Comparison of ENCODE assay signal across 8 mouse cellular contexts in genomic region chr7:82866486-82867270, GRCm38 (mm10). TPM values are rescaled to one million over a fixed set of nuclear protein-coding genes. Genes with fewer than 3 reads are reported as not detected.
DNase-seq lines count a peak whose midpoint lies in the region; ATAC-seq and TF ChIP-seq lines count a peak whose summit lies in the region.

No protein-coding gene starts in this region.

- peak in 1 of 2 experiments; percentile 35; a peak in 1 of 4 replicates for TF ChIP-seq CTCF in CH12.LX (conservative IDR thresholded peaks at IDR 0.05 in 1 of 2, IDR thresholded peaks at IDR 0.05 in 1 of 2; ENCODE audit: low read depth in 2 of 2, low read length in 2 of 2)

- peaks cover 14% of the 10 kb centered on the region for H3K9me3 ChIP-seq in CH12.LX (replicated peaks; ENCODE audit: low read length)
- H3K9me3 ChIP-seq in forebrain, embryonic 10.5 days: no peaks in the 10 kb centered on the region
- H3K9me3 ChIP-seq in heart, embryonic 15.5 days (replicated peaks): no peaks in the 10 kb centered on the region
- no peaks in the 10 kb centered on the region for H3K9me3 ChIP-seq in liver, embryonic 15.5 days (replicated peaks)
- no peaks in the 10 kb centered on the region for H3K9me3 ChIP-seq in neural tube, embryonic 11.5 days (ENCODE audit: control insufficient read depth, low read length)
- H3K9me3 ChIP-seq in stomach, embryonic 16.5 days (replicated peaks; ENCODE audit: control insufficient read depth, low read length): no peaks in the 10 kb centered on the region

- H3K79me2 ChIP-seq in CH12.LX (replicated peaks; ENCODE audit: control insufficient read depth, extremely low read depth, insufficient read depth, poor library complexity, severe bottlenecking): no peaks in the 10 kb centered on the region

- TF ChIP-seq RAD21 in CH12.LX (IDR thresholded peaks at IDR 0.05; ENCODE audit: low read depth, low read length): no peak

- dilution Hi-C loops in CH12.LX (cut with MboI; ENCODE audit: extremely low pct_ligation_motif_present, extremely low pct_unique_long_range_greater_than_20kb, low sequenced_read_pairs): no loop called here

- H3K27me3 ChIP-seq in CH12.LX (replicated peaks): peaks cover 5% of the 10 kb centered on the region
- H3K27me3 ChIP-seq in forebrain, embryonic 10.5 days (ENCODE audit: poor library complexity, severe bottlenecking): no peaks in the 10 kb centered on the region
- H3K27me3 ChIP-seq in heart, embryonic 15.5 days: no peaks in the 10 kb centered on the region
- H3K27me3 ChIP-seq in liver, embryonic 15.5 days: peaks cover 72% of the 10 kb centered on the region
- H3K27me3 ChIP-seq in neural tube, embryonic 11.5 days (ENCODE audit: control insufficient read depth, insufficient read depth, low read length): no peaks in the 10 kb centered on the region
- no peaks in the 10 kb centered on the region for H3K27me3 ChIP-seq in stomach, embryonic 16.5 days (ENCODE audit: control insufficient read depth, insufficient read depth, low read length)

- peak overlapping the region; percentile 53 to 77 (median 74) for H3K4me3 ChIP-seq in CH12.LX (replicated peaks in 1 of 3; ENCODE audit: low read depth in 2 of 3, low read length in 2 of 3, poor library complexity in 1 of 3)
- H3K4me3 ChIP-seq in forebrain, embryonic 10.5 days: peak overlapping the region; percentile 99
- H3K4me3 ChIP-seq in heart, embryonic 15.5 days: peak overlapping the region; percentile 95
- H3K4me3 ChIP-seq in liver, embryonic 15.5 days (replicated peaks): peak overlapping the region; percentile 64
- H3K4me3 ChIP-seq in neural tube, embryonic 11.5 days (ENCODE audit: low read depth, low read length): peak overlapping the region; percentile 100
- peak overlapping the region; percentile 86 for H3K4me3 ChIP-seq in stomach, embryonic 16.5 days (replicated peaks; ENCODE audit: low read length)

- peak; percentile 92 for DNase-seq in CH12.LX (ENCODE audit: extremely low read depth)
- peak; percentile 86 for DNase-seq in c-Kit-positive CD71-negative TER-119-negative erythroid progenitor cells, embryonic 14.5 days (ENCODE audit: low read depth)
- peak; percentile 95 for DNase-seq in forebrain, embryonic 10.5 days (ENCODE audit: extremely low spot score, low spot score)
- peak; percentile 94 to 98 for DNase-seq in kidney, postnatal 25 days
- DNase-seq in neural tube, embryonic 11.5 days (ENCODE audit: low spot score): peak; percentile 98

- in situ Hi-C loops in CH12.LX (cut with MboI; ENCODE audit: low pct_ligation_motif_present, low pct_unique_long_range_greater_than_20kb, low sequenced_read_pairs): no loop called here

- peaks cover 2 to 4% of the 10 kb centered on the region in 2 experiments; a peak in 1 of 4 replicates for H3K4me1 ChIP-seq in CH12.LX (ENCODE audit: control insufficient read depth in 1 of 2, insufficient read depth in 2 of 2)
- peaks cover 48% of the 10 kb centered on the region for H3K4me1 ChIP-seq in forebrain, embryonic 10.5 days
- H3K4me1 ChIP-seq in heart, embryonic 15.5 days (replicated peaks): peaks cover 22% of the 10 kb centered on the region
- peaks cover 37% of the 10 kb centered on the region for H3K4me1 ChIP-seq in liver, embryonic 15.5 days (replicated peaks)
- peaks cover 6% of the 10 kb centered on the region; the same call in 1 of the 2 replicates for H3K4me1 ChIP-seq in neural tube, embryonic 11.5 days (ENCODE audit: control insufficient read depth, insufficient read depth, low read length)
- peaks cover 16% of the 10 kb centered on the region for H3K4me1 ChIP-seq in stomach, embryonic 16.5 days (ENCODE audit: control insufficient read depth, insufficient read depth, low read length)

- TF ChIP-seq POLR2A in CH12.LX (IDR thresholded peaks at IDR 0.05; ENCODE audit: low read depth, low read length): no peak

- H3K4me2 ChIP-seq in CH12.LX (ENCODE audit: insufficient read depth, low read depth, poor library complexity, severe bottlenecking): peak overlapping the region; percentile 86
- peak overlapping the region; percentile 92 for H3K4me2 ChIP-seq in heart, embryonic 15.5 days
- H3K4me2 ChIP-seq in liver, embryonic 15.5 days: peak overlapping the region; percentile 90
- H3K4me2 ChIP-seq in neural tube, embryonic 11.5 days (ENCODE audit: low read depth): peak overlapping the region; percentile 64
- peak overlapping the region; percentile 85 for H3K4me2 ChIP-seq in stomach, embryonic 16.5 days (ENCODE audit: low read depth, low read length)

- H3K9ac ChIP-seq in CH12.LX (ENCODE audit: insufficient read depth, low read depth): peak overlapping the region; percentile 49
- H3K9ac ChIP-seq in heart, embryonic 15.5 days: peak overlapping the region; percentile 98
- peak overlapping the region; percentile 54 for H3K9ac ChIP-seq in liver, embryonic 15.5 days
- peak overlapping the region; percentile 100 for H3K9ac ChIP-seq in neural tube, embryonic 11.5 days (ENCODE audit: low read length)
- H3K9ac ChIP-seq in stomach, embryonic 16.5 days (ENCODE audit: low read length): peak overlapping the region; percentile 95

- WGBS in forebrain, embryonic 10.5 days: 1% methylated on average over 61 of the region's 68 CpGs
- under 1% methylated on average over 66 of the region's 68 CpGs for whole genome bisulfite sequencing in heart, embryonic 15.5 days
- under 1% methylated on average over 66 of the region's 68 CpGs for WGBS in liver, embryonic 15.5 days (ENCODE audit: insufficient replicate concordance)
- WGBS in neural tube, embryonic 11.5 days: under 1% methylated on average over 66 of the region's 68 CpGs
- WGBS in stomach, embryonic 16.5 days: under 1% methylated on average over 66 of the region's 68 CpGs

- TF ChIP-seq EP300 in CH12.LX (IDR thresholded peaks at IDR 0.05; ENCODE audit: low read length): no peak

- H3K36me3 ChIP-seq in CH12.LX (replicated peaks in 1 of 2; ENCODE audit: control insufficient read depth in 1 of 2, insufficient read depth in 1 of 2, low read length in 1 of 2): peaks cover 0 to 16% of the 10 kb centered on the region in 2 experiments
- H3K36me3 ChIP-seq in forebrain, embryonic 10.5 days (replicated peaks): peaks cover 30% of the 10 kb centered on the region
- H3K36me3 ChIP-seq in heart, embryonic 15.5 days: no peaks in the 10 kb centered on the region
- H3K36me3 ChIP-seq in liver, embryonic 15.5 days (replicated peaks): no peaks in the 10 kb centered on the region
- H3K36me3 ChIP-seq in neural tube, embryonic 11.5 days (ENCODE audit: control insufficient read depth, insufficient read depth, low read length): peaks cover 9% of the 10 kb centered on the region
- no peaks in the 10 kb centered on the region for H3K36me3 ChIP-seq in stomach, embryonic 16.5 days (ENCODE audit: control insufficient read depth, insufficient read depth, low read length)

- ATAC-seq in heart, embryonic 15.5 days (replicated peaks; ENCODE audit: insufficient number of reproducible peaks, insufficient read depth, low FRiP score, low read depth): peak; percentile 88
- ATAC-seq in liver, embryonic 15.5 days (ENCODE audit: insufficient read depth): peak; percentile 79
- ATAC-seq in neural tube, embryonic 11.5 days (ENCODE audit: insufficient read depth, low FRiP score, low TSS enrichment): peak; percentile 79
- peak; percentile 90 for ATAC-seq in stomach, embryonic 16.5 days (ENCODE audit: insufficient read depth, low FRiP score)

- peak overlapping the region; percentile 8; the same call in 1 of the 2 replicates for H3K27ac ChIP-seq in CH12.LX (ENCODE audit: insufficient read depth, low read depth)
- H3K27ac ChIP-seq in forebrain, embryonic 10.5 days: peak overlapping the region; percentile 100
- H3K27ac ChIP-seq in heart, embryonic 15.5 days: peak overlapping the region; percentile 99
- peak overlapping the region; percentile 75 for H3K27ac ChIP-seq in liver, embryonic 15.5 days (replicated peaks)
- peak overlapping the region; percentile 100 for H3K27ac ChIP-seq in neural tube, embryonic 11.5 days (ENCODE audit: low read depth, low read length)
- H3K27ac ChIP-seq in stomach, embryonic 16.5 days (ENCODE audit: low read length): peak overlapping the region; percentile 98

TF ChIP-seq in CH12.LX, 34 proteins besides CTCF, POLR2A, EP300 and RAD21 (continues in another document):
- TF ChIP-seq E2F4 (IDR thresholded peaks at IDR 0.05; ENCODE audit: insufficient replicate concordance, low read depth, low read length) (no peak), ETS1 (conservative IDR thresholded peaks at IDR 0.05; ENCODE audit: low read depth, low read length) (no peak), CHD1 (IDR thresholded peaks at IDR 0.05; ENCODE audit: low read depth, low read length) (no peak), UBTF (IDR thresholded peaks at IDR 0.05; ENCODE audit: low read depth, low read length) (0 out of 2 replicates have a peak, but pooled peaks have one; percentile 17), HCFC1 (IDR thresholded peaks at IDR 0.05; ENCODE audit: low read depth, low read length) (no peak), ZC3H11A (IDR thresholded peaks at IDR 0.05; ENCODE audit: low read depth, low read length) (no peak), USF2 (conservative IDR thresholded peaks at IDR 0.05; ENCODE audit: low read depth, low read length) (no peak), MYC (IDR thresholded peaks at IDR 0.05; ENCODE audit: low read depth, low read length) (no peak), TBP (conservative IDR thresholded peaks at IDR 0.05; ENCODE audit: low read depth, low read length) (no peak), CHD2 (IDR thresholded peaks at IDR 0.05; ENCODE audit: low read length) (peak; percentile 52; the same call in 1 of the 2 replicates), USF1 (IDR thresholded peaks at IDR 0.05; ENCODE audit: low read depth, low read length) (no peak), SIN3A (IDR thresholded peaks at IDR 0.05; ENCODE audit: low read length) (peak; percentile 0; the same call in 1 of the 2 replicates), BHLHE40 (IDR thresholded peaks at IDR 0.05; ENCODE audit: low read depth, low read length) (no peak), JUND (conservative IDR thresholded peaks at IDR 0.05; ENCODE audit: low read depth, low read length) (no peak), ELF1 (IDR thresholded peaks at IDR 0.05; ENCODE audit: low read depth, low read length) (no peak), GABPA (IDR thresholded peaks at IDR 0.05; ENCODE audit: insufficient replicate concordance, low read depth, low read length) (no peak), TCF12 (IDR thresholded peaks at IDR 0.05; ENCODE audit: low read depth, low read length) (peak; percentile 18; the same call in 1 of the 2 replicates)

RNA-seq across cellular contexts. Expression of gene Mex3b, which starts 0.5 kb away (rescaled TPM):
- total RNA-seq in CH12.LX (2012; rRNA removed) (0.50 and 0.59 TPM in 2 replicates), CH12.LX (2014; rRNA removed) (1.9 and 2.1 TPM in 2 replicates)
- polyA plus RNA-seq in CH12.LX (2012; ENCODE audit: insufficient read length, low read depth): 2.3 and 2.5 TPM in 2 replicates
- 23.8 and 24.2 TPM in 2 replicates for polyA plus RNA-seq in forebrain, embryonic 10.5 days (2016; fragmentation: Nextera tagmentation; extraction: Ambion mirVana)
- 5.4 and 7.0 TPM in 2 replicates for polyA plus RNA-seq in heart, embryonic 15.5 days (2015; fragmentation: Nextera tagmentation; extraction: Ambion mirVana)
- polyA plus RNA-seq in liver, embryonic 15.5 days (2015; fragmentation: Nextera tagmentation; extraction: Ambion mirVana): 0.52 and 0.60 TPM in 2 replicates
- 37.5 TPM in 2 replicates for polyA plus RNA-seq in neural tube, embryonic 11.5 days (2014; fragmentation: Nextera tagmentation; extraction: Ambion mirVana)
- polyA plus RNA-seq in stomach, embryonic 16.5 days (2015; fragmentation: Nextera tagmentation; extraction: Ambion mirVana): 4.8 and 6.6 TPM in 2 replicates

Comparison
In these comparisons a context has a peak if more than half of its experiments do, and no peak if none do; other contexts are left out.
1. Peak in every context shown above with its lines: DNase-seq, ATAC-seq, H3K4me3 ChIP-seq and H3K27ac ChIP-seq.
2. H3K27ac ChIP-seq: peak in every context shown above with its lines; median percentile 100 in forebrain, embryonic 10.5 days; 100 in neural tube, embryonic 11.5 days; 99 in heart, embryonic 15.5 days; 98 in stomach, embryonic 16.5 days; 75 in liver, embryonic 15.5 days; 8 in CH12.LX.
3. H3K9ac ChIP-seq: peak in every context shown above with its lines; median percentile 100 in neural tube, embryonic 11.5 days; 98 in heart, embryonic 15.5 days; 95 in stomach, embryonic 16.5 days; 54 in liver, embryonic 15.5 days; 49 in CH12.LX.